Mouse (Mus musculus) liver, embryonic 14.5 days (tissue): ENCODE measurements at regions not wholly inside any gene's neighbourhood (a gene's known extent, or its start where the extent isn't known, plus 50 kb on each side); places are given as distances from the start of the nearest gene placed in this dataset.

Experiments
- CTCF ChIP-seq: IDR thresholded peaks from 2 replicates; pipeline ENCODE4 v1.5.1; 2016; ENCODE audit warnings: antibody characterized with exemption, low read depth, control low read depth
- EP300 ChIP-seq: IDR thresholded peaks from 2 replicates; pipeline ENCODE4 v1.6.1; 2016; ENCODE audit warnings: antibody characterized with exemption, low read depth

DNA sequence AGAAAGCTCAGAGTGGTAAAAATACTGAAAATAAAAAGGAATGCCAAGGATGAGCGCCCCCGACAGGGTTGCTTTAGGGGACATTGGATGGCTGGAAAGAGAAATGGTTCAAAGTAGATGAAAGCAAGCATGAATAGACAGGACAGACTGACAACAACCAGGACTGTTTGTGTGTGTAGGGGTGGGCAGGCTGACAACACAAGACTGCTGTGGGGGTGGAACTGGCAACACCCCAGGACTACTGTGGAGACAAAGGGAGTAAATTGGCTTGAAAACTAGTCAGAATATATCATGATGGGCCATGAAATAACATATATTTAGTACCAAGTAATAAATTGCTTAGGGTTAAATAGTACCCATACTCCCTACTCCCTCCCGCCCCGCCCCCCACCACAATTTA is 558.9 kb downstream of the Bcl11a start:
- no peak for TF ChIP-seq EP300
- no peak for TF ChIP-seq CTCF
